Mouse (Mus musculus) thymus, postnatal 14 days (tissue): ENCODE measurements at regions not wholly inside any gene's neighbourhood (a gene's known extent, or its start where the extent isn't known, plus 50 kb on each side); places are given as distances from the start of the nearest gene placed in this dataset.
"Not testable (repeated sequence)": the region's sequence is repeated elsewhere in the genome, so short reads cannot be mapped to it uniquely, and the experiment has no call there.

Experiments
- DNase-seq: peaks from one replicate; pipeline ENCODE4 v3.0.0; 2021

- no peak for DNase-seq
Measured at GRCm38 (mm10) chr17:63712937-63713336, 149.9 kb upstream of the Fer start.

- no peak for DNase-seq
Measured at GRCm38 (mm10) chr17:63715687-63716086, 147.2 kb upstream of the Fer start.

GRCm38 (mm10) chr17:63716161-63716560 is 146.7 kb upstream of the Fer start:
- no peak for DNase-seq

GRCm38 (mm10) chr17:63717051-63717578 is 145.7 kb upstream of the Fer start:
- no peak for DNase-seq

- DNase-seq: no peak
Measured at GRCm38 (mm10) chr17:63718972-63719715, 143.7 kb upstream of the Fer start.

- no peak for DNase-seq
Measured at GRCm38 (mm10) chr17:63719771-63720170, 143.1 kb upstream of the Fer start.

- DNase-seq: no peak
Measured at GRCm38 (mm10) chr17:63720883-63721282, 142.0 kb upstream of the Fer start.

GRCm38 (mm10) chr17:63722434-63723004 is 140.3 kb upstream of the Fer start:
- no peak for DNase-seq

- DNase-seq: no peak
Measured at GRCm38 (mm10) chr17:63738206-63738605, 124.7 kb upstream of the Fer start.

GRCm38 (mm10) chr17:63739710-63740109 is 123.2 kb upstream of the Fer start:
- DNase-seq: no peak

GRCm38 (mm10) chr17:63749257-63749656 is 113.6 kb upstream of the Fer start:
- DNase-seq: not testable (repeated sequence)

- no peak for DNase-seq
Measured at GRCm38 (mm10) chr17:63754399-63754798, 108.5 kb upstream of the Fer start.

- DNase-seq: no peak
Measured at GRCm38 (mm10) chr17:63757896-63758695, 104.8 kb upstream of the Fer start.

- DNase-seq: no peak
Measured at GRCm38 (mm10) chr17:63758817-63759404, 104.0 kb upstream of the Fer start.

GRCm38 (mm10) chr17:63761058-63761457 is 101.8 kb upstream of the Fer start:
- DNase-seq: no peak

GRCm38 (mm10) chr17:63771111-63771510 is 91.8 kb upstream of the Fer start:
- no peak for DNase-seq

GRCm38 (mm10) chr17:63784381-63785116 is 78.3 kb upstream of the Fer start:
- no peak for DNase-seq

GRCm38 (mm10) chr17:63786444-63786843 is 76.4 kb upstream of the Fer start:
- no peak for DNase-seq

- no peak for DNase-seq
Measured at GRCm38 (mm10) chr17:63794352-63794751, 68.5 kb upstream of the Fer start.

GRCm38 (mm10) chr17:63798381-63798780 is 64.5 kb upstream of the Fer start:
- no peak for DNase-seq

GRCm38 (mm10) chr17:63798961-63799531 is 63.8 kb upstream of the Fer start:
- no peak for DNase-seq

- DNase-seq: no peak
Measured at GRCm38 (mm10) chr17:63801411-63801810, 61.5 kb upstream of the Fer start.
